Mouse (Mus musculus): ENCODE data around the gene Slc44a3. TPM values are rescaled to one million over a fixed set of nuclear protein-coding genes. Genes with fewer than 3 reads are reported as not detected.
"Not testable (repeated sequence)": the region's sequence is repeated elsewhere in the genome, so short reads cannot be mapped to it uniquely, and the experiment has no call there.

Gene Slc44a3
- total RNA-seq, 2 experiments from 2014 or later: 3.1 TPM; not detected in 1

DNA sequence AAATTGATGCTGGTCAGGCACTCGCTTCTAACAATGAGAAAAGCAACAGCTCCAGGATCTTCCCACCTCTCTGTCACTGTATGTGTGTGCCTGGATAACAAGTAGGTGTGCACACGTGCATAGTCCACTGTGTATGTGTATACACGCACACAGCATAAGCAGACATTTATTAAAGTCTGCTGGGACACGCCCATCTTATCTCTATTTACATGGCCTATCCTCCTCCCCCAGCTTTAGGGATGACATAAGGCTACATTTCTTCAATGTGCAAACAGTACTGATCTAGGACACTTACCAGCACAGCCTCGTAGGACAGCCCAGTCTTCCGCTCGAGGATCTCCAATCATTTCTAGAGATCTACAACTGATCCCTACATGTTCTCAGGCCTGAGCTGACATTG, 24.1 kb upstream of the Slc44a3 start:
- peak; percentile 92 for ATAC-seq (replicated peaks; ENCODE audit: low FRiP score, low TSS enrichment, poor library complexity, severe bottlenecking)

DNA sequence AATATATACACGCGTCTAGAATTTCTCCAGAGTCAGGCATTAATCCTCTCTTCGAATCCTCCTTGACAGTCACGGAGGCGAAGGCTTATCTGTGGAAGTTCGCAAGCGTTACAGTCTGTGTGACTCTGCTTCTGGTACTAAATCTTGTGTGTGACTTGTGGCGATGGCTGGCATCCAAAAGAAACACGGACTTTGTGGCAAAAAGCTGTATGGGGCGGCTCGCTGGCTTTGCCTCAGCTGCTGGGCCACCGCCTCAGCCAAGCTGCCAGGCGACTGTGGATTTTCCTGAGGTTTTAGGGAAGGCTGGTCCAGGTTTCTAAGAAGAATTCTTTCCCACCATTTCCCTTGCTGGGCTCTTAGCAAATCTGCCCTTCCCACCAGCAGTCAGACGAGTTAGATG, 21.1 kb upstream of the Slc44a3 start:
- ATAC-seq (replicated peaks; ENCODE audit: low FRiP score, low TSS enrichment, poor library complexity, severe bottlenecking): no peak

DNA sequence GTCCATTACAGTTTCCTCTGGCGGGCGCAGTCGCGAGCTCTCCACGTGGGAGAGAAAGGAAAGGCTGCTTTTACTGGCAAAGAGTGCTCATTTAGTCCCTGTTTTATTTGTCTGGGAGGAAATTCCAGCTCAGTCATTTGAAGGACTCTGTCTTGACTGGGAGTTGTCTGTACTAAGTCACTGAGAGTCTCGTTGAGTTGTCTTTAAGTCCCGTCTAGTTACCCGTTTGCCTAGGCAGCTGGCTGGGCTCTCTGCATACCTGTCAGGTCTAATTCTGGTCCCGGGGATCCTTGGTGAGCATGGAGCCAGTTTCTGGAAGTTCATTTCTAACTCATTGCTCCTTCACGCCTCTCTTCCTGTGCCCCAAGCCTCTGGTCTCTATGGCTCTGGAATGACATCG, 20.5 kb upstream of the Slc44a3 start:
- no peak for ATAC-seq (replicated peaks; ENCODE audit: low FRiP score, low TSS enrichment, poor library complexity, severe bottlenecking)

DNA sequence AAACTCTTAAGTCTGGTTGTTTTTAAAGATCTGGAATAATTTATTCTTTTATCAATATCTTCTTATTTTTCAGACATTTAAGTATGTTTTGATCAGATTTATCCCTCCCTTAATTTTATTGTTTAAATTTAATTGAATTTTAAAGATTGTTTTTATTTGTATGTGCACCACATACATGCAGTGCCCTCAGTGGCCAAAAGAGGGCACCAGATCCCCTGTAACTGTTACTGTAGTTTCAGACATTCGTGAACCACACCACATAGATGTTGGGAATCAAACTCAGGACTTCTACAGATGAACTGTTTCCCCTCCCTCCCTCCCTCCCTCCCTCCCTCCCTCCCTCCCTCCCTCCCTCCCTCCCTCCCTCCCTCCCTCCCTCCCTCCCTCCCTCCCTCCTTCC, 18.2 kb upstream of the Slc44a3 start:
- ATAC-seq (replicated peaks; ENCODE audit: low FRiP score, low TSS enrichment, poor library complexity, severe bottlenecking): 0 out of 2 replicates have a peak, but pooled peaks have one; percentile 47

DNA sequence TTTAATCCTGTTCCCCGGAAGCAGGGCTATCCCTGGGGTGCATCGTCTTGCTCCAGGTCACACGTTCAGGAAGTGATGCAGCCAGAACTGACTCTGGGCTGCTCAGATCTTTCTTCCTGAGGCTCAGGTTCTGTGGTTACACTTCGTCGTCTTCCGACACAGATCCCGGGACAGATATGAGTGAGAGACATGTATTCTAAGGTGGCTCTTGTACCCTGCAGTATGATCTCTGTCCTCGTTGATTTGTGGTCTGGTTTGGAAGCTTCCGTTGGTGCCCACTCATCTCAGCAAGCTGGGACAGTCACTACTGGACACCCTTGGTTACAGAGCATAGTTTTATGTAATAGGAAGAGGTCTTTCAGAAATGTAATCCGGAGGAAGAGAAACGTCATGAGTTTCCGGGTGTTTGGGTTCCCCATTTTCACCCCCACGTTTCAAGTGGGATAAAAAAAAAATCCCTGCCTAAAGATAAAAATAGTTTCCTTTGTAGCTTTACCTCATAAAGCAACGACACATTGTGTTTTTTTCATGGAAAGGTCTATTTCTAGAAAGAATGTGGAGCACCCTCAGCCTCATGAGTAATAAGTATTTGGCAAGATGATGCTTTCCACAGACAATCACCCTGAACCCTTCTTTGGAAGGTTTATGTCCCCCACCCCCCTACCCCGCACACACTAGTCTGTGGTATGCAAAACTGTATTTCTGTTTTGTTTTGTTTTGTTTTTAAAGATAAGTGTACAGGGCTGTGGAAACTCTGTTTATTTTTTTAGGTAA, 15.8 kb upstream of the Slc44a3 start:
- peak; percentile 67 for ATAC-seq (replicated peaks; ENCODE audit: low FRiP score, low TSS enrichment, poor library complexity, severe bottlenecking)

DNA sequence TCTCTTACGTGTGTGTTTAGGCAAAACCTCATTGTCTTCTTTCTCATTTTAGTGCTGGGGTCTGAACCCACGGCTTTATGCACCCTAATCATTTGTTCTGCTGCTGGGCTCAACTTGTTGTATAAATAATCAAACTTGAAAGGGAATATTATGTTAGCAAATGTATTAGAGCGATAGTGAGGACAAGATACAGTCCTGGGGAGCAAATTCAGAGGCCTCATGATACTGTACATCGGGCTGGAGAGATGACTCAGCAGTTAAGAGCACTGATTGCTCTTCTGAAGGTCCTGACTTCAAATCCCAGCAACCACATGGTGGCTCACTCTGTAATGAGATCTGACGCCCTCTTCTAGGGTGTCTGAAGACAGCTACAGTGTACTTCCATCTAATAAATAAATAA, 8.4 kb upstream of the Slc44a3 start:
- no peak for ATAC-seq (replicated peaks; ENCODE audit: low FRiP score, low TSS enrichment, poor library complexity, severe bottlenecking)

DNA sequence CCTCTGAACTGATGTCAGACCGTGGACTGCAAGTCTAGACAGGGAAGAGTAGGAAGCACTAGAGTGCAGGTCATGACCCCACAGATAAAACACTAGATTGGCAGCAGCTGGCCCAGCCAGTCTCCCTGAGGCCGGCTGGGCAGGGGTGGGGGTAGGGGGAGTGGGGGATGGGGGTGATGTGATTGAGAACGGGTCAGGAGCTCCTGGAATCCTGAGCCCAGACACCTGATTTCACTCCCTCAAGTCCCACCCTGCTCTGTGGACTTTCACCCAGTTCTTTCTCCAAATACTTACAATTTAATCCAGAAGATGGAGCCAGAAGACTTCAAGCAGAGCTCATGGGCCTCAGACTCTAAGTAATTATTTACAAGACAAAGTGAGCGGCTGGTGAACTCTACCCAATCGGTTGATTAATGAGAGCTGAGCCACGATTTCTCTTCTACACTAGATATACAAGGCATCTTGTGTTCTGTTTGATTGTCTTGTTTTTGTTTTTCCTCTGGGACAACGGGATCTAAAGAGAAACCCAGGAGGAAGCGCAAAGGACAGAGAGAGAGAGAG, 7.7 kb upstream of the Slc44a3 start:
- no peak for ATAC-seq (replicated peaks; ENCODE audit: low FRiP score, low TSS enrichment, poor library complexity, severe bottlenecking)

DNA sequence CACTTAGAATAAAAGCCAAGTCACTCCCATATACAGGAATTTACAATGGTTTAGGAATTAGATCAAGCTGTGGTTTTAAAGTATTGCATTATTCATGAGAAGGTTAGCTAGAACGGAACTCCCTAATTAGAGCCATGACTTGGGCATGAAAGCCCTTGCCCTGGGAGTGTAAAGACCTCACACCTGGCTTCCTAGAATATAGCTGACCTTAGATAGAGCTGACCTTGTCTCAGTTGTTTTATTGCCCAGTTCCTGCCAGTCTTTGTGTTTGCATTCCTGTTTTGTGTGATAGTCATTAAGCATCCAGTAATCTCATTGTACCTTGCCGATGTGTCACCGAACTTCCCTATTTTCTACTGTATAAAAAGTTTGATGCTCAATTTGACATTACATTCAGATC, 6.6 kb upstream of the Slc44a3 start:
- not testable (repeated sequence) for ATAC-seq (replicated peaks; ENCODE audit: low FRiP score, low TSS enrichment, poor library complexity, severe bottlenecking)

DNA sequence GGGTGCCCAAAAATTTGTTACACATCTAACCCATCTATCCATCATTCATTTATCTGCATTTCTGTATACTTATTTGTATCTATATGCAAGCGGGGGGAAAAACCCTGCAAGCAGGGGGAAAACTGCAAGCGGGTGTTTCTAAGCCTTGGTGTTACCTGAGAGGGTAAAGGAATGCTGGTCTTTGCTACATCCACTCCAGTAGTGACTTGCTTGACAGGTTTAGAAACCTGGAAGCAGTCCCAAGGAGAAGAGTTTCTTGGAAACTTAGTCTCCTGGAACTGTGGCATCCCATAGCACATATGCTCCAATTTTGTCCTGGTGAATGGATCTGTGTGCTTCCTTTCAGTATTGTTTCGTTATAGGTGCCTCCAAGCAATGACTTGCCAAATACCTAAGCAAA, 5.8 kb upstream of the Slc44a3 start:
- no peak for ATAC-seq (replicated peaks; ENCODE audit: low FRiP score, low TSS enrichment, poor library complexity, severe bottlenecking)

DNA sequence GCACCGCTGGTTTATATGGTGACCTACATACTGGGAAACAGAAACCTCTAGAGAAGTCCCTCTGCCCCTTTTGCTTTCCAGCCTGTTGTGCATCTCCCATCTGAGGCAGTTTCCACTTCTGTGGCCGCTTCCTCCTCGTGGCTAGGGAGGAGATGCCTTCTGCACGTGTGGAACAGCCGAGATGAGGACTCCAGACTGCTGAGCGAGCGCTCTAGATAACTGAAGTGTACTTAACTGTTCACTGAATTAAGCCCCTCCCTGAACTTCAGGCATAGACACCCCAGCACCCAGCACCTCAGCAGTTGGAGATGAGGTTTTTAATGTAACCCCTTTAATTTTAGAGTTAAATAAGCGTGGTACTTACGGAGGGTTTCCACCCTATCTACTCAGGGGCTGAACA, 4.6 kb upstream of the Slc44a3 start:
- ATAC-seq (replicated peaks; ENCODE audit: low FRiP score, low TSS enrichment, poor library complexity, severe bottlenecking): no peak

DNA sequence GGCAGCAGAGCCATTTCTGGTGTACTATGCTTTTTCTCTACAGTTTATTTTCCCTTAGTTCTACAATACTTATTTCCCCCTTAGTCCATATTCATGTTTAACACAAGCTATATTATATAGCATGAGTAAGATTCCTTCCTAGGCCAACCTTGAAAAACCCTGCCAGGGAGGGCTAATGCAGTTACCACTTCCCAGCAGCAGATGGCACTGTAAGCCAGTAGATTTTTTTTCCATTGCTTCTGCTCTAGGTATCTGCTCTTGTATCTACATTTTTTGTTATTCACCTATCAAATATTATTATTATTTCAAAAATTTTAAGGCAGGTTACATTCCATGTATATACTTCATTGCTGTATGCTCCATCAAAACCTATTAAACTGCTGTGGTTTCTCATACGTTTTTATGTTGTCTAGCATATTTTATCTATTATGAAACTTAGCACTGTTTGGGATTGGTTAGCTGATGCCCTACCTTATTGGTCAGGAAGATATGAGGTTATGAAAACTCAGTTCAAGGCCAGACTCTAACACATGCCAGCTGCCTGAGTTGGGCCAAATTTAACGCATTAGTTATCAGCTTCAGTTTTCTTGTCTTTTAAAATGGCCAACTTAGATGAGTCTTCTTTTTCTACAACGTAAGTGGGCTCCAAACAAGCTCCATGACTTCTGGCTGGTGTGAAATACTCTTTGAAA, 3.8 kb upstream of the Slc44a3 start:
- 0 out of 2 replicates have a peak, but pooled peaks have one; percentile 40 for ATAC-seq (replicated peaks; ENCODE audit: low FRiP score, low TSS enrichment, poor library complexity, severe bottlenecking)

DNA sequence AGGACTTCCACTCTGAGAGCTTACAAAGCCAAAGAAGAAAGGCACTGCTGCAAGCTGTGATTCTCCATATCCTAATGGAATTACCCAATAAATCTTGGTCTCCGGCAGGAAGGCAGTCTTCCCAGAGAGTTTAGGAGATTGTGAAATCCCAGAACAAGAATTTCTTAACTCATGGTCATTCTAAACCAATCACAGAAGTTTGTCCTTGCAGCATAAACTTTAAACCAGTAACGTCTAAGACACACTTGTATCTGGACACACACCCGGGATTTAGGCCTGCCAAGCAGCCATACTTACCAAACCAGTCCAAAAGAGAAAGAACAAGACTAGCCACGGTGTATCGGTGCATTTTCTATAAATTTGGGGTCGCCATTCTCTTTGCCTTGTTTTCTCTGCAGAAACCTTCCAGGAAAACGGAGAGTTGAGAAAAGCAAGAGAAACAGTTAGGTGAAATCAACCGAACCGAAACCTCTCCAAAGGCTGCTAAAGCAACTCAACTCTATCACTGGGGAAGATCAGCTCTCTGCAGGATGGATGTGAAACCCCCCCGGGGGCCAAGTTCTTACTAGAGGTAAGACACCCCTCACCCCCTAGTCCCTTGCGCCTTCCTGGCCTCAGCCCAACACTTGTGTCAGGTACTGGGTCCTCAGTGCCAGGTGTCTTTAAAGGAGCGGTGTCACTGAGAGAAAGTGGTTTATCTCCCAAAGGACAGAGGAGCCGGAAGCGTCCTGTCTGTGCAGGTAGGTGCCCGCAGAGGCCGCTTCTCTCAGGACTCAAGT, 645 bp downstream of the Slc44a3 start:
- ATAC-seq (replicated peaks; ENCODE audit: low FRiP score, low TSS enrichment, poor library complexity, severe bottlenecking): no peak

DNA sequence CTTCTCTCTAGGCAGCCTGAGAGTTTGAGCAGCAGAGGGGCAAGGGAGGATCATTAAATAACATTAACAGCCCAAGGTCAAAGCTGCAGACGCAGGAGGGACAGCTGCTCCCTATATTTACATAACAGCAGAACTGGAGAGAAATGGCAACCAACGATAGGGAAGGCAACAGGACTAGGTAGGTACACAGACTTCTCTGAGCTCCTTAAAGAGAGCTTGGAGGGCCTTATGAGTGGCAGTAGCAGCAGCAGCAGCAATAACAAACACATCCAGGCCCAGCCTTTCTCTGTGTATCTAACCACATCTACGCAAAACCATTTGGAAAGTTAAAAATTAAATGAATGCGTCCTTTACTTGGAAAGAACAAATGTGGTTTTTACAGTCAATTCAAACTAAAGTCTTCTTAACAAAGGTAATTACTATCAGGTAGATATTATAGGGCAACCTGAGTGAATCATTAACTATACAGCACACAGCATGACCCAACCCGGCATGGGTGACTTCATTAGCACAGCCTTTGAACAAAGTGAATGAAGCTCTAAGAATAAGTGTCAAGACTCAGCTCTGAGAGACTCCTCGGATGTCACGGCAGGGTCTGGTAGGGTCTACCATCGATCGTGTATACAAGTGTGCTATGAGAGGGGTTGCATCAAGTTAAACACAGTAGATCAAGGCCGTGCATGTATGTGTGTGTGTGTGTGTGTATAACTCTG, 1.5 kb downstream of the Slc44a3 start:
- no peak for ATAC-seq (replicated peaks; ENCODE audit: low FRiP score, low TSS enrichment, poor library complexity, severe bottlenecking)

DNA sequence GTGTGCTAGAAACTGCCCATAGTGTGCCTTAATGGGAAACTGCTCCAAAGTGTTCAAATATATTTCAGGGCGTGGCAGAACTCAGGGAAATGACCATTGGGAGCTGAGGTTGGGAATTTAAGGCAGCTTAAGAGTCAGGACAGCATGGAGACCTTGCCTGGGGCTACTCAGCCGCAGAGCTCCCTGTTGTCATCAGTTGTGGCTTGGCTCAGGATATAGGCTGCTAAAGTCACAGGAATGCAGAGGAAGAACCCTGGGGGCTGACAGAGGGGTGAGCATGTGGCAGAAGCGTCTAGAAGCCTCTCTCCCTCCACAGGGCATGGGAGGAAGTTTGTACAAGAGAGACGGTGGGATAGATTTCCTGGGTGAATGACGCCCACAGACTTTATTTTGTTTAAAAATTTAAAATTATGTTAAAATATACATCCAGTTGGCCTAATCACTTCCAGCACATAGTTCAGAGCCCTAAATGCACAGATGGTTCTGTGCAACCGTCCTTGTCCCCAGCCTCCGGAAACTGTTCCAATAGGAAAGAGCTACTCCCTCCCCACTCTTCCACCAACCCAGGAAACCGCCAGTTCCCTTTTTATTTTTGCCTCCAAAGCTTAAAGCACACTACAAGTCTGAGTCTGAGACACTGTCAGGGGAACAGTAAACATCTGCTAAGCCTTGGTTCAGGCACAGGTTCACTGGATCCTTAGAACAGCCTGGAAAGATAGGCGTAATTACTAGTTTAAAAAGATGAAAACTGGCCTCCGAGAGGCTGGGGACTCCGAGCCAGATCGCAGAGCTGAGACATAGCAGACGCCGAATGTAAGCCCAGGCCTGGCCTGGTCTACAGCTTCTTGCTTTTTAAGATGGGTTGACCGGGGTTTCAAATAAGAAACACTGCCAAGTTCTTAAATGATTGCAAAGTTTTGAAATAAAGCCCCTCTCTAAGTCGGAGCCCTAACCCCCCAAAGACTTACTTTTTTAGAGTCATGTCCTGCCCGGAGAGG, 5.8 kb downstream of the Slc44a3 start:
- ATAC-seq (replicated peaks; ENCODE audit: low FRiP score, low TSS enrichment, poor library complexity, severe bottlenecking): no peak

DNA sequence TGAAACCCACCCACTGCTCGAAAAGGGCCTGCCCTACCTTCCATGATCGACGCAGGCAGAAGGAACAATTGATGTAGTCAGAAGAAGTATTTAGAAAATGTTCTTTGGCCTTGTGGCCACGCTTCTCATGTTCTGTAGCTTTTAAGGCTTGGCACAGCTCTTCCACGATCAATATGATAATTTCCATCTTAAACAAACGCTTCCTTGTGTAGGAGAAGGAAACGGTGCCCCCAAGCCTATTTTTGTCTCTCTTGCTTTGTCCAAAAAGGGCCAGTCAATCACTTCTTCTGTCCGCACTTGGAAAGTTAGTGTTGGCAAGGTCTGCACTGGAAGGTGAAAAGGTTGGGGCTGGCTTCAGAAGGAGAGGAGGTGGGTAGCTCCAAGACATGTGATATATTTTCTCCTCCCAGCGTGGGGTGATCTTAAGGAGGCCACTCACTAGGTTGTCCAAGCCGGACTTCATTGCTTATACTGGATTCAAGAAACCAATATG, 10.5 kb downstream of the Slc44a3 start:
- no peak for ATAC-seq (replicated peaks; ENCODE audit: low FRiP score, low TSS enrichment, poor library complexity, severe bottlenecking)

DNA sequence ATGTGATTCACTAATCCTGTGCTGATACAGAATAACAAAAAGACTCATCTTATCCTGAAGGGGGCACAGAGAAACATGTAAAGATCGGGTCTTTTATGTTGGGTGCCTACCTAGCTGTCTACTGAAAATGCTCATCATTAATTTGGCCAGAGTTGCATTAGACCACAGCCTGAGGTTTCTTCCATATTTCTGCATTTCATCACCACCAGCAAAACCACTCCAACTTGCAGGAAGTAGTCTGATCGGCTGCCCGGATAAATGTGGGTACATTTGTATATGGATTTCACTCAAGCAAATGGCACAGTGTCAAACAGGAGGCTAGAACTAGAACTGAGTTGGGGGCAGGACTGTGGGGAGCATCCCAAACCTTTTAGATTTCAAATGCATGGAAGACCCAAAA, 11.1 kb downstream of the Slc44a3 start:
- no peak for ATAC-seq (replicated peaks; ENCODE audit: low FRiP score, low TSS enrichment, poor library complexity, severe bottlenecking)

DNA sequence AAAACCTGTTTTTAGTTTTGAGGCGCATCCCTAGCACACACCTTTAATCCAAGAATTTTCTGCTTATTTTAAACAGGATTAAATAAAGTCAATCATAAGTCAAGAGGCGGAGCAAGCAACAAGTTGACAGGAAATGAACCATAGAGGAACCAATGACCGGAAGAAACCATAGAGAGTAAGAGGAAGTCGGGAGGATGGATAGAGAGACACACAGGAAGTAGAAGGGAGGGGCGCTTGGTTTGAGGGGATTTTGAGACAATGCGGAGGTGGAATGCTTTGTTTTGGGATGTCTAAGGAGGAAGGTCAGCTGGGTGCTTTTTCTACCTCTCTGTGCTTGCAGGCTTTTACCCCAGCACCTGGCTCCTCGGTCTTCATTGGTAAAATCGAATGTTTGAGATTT, 15.2 kb downstream of the Slc44a3 start:
- no peak for ATAC-seq (replicated peaks; ENCODE audit: low FRiP score, low TSS enrichment, poor library complexity, severe bottlenecking)

DNA sequence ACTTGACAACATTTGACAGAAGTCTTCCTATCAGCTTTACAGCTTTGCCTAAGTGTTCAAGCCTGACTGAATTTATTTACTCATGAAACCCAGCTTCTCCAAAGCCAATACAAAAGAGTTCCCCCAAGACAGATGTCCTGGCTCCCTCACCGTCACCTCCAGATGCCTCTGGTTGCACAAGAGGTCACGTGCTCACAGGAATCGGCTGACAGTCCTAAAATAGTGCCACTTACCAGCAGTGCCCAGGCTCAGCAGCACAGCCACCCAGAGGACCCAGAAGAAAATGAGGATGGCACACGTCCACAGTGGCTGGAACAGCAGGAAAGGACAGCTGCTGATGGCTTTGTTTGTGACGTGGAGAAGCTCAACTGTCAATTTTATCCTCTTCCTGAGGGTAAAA, 23.1 kb downstream of the Slc44a3 start:
- no peak for ATAC-seq (replicated peaks; ENCODE audit: low FRiP score, low TSS enrichment, poor library complexity, severe bottlenecking)
